Mouse (Mus musculus): ENCODE data around the gene Spg11. TPM values are rescaled to one million over a fixed set of nuclear protein-coding genes. Genes with fewer than 3 reads are reported as not detected.
"Not testable (repeated sequence)": the region's sequence is repeated elsewhere in the genome, so short reads cannot be mapped to it uniquely, and the experiment has no call there.

Gene Spg11
- polyA plus RNA-seq, 1 experiment = 7.1 TPM

DNA sequence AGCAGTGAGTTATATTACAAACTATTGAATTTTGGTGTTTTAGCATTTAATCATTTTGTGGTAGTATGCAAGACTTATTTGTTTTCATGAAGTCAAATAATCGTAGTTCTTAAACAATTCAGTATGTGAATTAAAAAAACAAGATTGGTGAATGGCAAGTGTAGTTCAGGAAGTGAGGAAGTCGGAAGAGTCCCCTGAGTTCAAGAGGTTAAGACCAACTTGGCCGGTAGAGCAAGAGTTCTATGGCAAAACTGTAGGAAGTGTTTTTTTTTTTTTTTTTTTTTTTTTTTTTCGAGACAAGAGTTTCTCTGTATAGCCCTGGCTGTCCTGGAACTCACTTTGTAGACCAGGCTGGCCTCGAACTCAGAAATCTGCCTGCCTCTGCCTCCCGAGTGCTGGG lies 86.2 kb downstream of the Spg11 start:
- Histone ChIP-seq H3K36me3 (ENCODE audit: control insufficient read depth, insufficient read depth, low read length) (peaks cover 2% of the 10 kb centered on the region), H3K4me3 (ENCODE audit: extremely low read depth, insufficient read depth, insufficient read length) (no peak overlapping the region), H3K4me1 (ENCODE audit: control insufficient read depth, insufficient read depth, insufficient read length) (peaks cover 3% of the 10 kb centered on the region), H3K27ac (ENCODE audit: insufficient read depth, low read length) (no peak overlapping the region), H3K27me3 (ENCODE audit: control insufficient read depth, insufficient read depth, low read length) (no peaks in the 10 kb centered on the region)
- TF ChIP-seq POLR2A (IDR thresholded peaks at IDR 0.05; ENCODE audit: low read depth, low read length) (no peak), CTCF (IDR thresholded peaks at IDR 0.05; ENCODE audit: extremely low read depth, insufficient read depth, insufficient read length, insufficient replicate concordance) (no peak)
- 60% methylated on average over 6 of the region's 6 CpGs for WGBS
- no peak for DNase-seq (ENCODE audit: low read depth in 1 of 2, low spot score in 2 of 2)

DNA sequence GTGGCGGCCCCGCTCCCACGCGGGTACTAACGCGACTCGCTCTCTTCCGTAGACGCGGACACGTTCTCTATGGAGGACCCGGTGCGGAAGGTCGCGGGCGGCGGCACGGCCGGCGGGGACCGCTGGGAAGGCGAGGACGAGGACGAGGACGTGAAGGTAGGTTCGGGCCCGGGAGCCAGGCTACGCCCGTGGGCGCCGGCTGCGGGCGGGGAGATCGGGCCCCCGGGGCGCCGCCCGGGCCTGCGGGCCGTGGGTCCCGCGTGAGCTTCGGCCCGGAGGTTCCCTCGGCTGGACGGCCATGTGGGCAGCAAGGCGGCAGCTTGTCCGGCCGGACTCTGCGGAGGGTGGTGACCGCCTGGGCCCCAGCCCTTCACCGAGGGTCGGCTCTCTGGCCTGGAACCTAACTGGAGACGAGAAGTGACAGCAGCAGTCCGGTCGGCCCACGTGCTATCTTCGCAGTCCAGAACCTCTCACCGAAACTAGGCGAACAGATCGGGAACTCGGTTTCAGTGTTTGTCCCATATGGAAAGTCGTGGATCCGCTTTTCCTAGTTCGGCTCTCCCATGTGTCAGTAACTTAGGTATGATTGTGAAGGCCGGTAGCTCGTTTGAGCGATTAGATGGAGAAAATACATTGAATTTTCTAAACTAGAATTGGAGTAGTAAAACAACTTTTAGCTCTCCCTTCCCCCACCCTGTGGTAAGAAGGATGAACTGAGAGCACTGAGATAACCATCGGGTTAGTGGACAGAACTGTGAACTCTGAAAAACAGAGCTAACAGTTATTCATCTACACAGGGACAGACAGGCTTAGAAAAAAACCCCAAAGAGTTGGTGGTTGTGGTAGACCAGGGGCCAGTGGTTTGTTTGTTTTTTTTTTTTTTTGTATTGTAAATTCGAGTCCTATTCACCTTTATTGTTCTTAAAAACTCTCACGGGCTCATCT lies 89.2 kb downstream of the Spg11 start:
- DNase-seq (ENCODE audit: low read depth in 1 of 2, low spot score in 2 of 2) = peak; percentile 12 to 32
- Histone ChIP-seq H3K36me3 (ENCODE audit: control insufficient read depth, insufficient read depth, low read length) (peaks cover 2% of the 10 kb centered on the region), H3K4me3 (ENCODE audit: extremely low read depth, insufficient read depth, insufficient read length) (peak overlapping the region; percentile 85), H3K27me3 (ENCODE audit: control insufficient read depth, insufficient read depth, low read length) (no peaks in the 10 kb centered on the region), H3K27ac (ENCODE audit: insufficient read depth, low read length) (peak overlapping the region; percentile 76), H3K4me1 (ENCODE audit: control insufficient read depth, insufficient read depth, insufficient read length) (peaks cover 3% of the 10 kb centered on the region)
- TF ChIP-seq CTCF (IDR thresholded peaks at IDR 0.05; ENCODE audit: extremely low read depth, insufficient read depth, insufficient read length, insufficient replicate concordance) (no peak), POLR2A (IDR thresholded peaks at IDR 0.05; ENCODE audit: low read depth, low read length) (no peak)
- under 1% methylated on average over 70 of the region's 71 CpGs for WGBS

DNA sequence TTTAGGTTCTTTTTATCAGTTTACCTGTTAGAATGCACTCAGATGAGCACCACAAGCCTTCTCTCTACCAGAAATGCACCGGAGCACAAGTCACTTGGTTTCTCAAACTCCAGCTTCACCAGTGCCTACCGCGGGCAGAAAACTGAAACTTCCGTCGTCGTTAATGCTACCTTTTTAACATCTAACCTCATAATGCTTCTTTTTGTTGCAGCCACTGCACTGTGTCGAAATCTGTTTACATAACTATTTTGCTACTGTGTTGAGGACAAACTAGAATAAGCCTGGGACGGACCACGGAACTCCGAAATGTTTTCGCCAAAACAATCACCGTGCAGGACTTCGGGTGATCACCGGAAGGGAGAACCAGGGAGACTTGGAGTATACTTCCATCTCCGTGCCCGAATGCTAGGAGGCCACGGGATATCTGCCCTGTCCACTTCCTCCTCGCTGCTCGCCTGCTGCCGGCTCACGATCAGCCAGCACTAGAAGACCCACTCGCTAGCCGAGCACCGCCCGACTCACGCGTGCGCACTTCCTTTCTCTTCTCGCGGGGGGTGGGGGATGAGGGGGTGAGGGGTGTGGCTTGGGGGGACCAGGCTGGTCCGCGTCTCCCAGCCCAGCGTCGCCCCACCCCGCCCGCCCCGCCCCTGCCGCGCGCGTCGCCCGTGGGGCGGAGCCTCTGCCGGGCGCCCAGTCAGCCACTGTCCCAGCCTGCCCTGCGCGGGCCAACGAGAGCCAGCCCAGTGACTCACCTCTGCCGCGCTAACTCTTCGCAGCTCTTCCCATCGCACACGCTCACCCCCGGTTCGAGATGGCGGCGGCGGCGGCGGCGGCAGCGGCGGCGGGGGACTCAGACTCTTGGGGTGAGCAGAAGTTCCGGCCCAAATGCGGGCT lies 90.1 kb downstream of the Spg11 start, which contains the start of gene Eif3j1:
Gene Eif3j1 (plus strand): TSS at position 685 of the 894 bp plus-strand sequence.
- under 1% methylated on average over 64 of the region's 67 CpGs for WGBS
- DNase-seq (ENCODE audit: low read depth in 1 of 2, low spot score in 2 of 2) = peak; percentile 83 to 85
- Histone ChIP-seq H3K27me3 (ENCODE audit: control insufficient read depth, insufficient read depth, low read length) (no peaks in the 10 kb centered on the region), H3K27ac (ENCODE audit: insufficient read depth, low read length) (peak within 1 kb of the TSS; percentile 79), H3K4me1 (ENCODE audit: control insufficient read depth, insufficient read depth, insufficient read length) (peaks cover 3% of the 10 kb centered on the region), H3K4me3 (ENCODE audit: extremely low read depth, insufficient read depth, insufficient read length) (peak within 1 kb of the TSS; percentile 85), H3K36me3 (ENCODE audit: control insufficient read depth, insufficient read depth, low read length) (peaks cover under 1% of the 10 kb centered on the region; the same call in 1 of the 2 replicates)
- TF ChIP-seq CTCF (IDR thresholded peaks at IDR 0.05; ENCODE audit: extremely low read depth, insufficient read depth, insufficient read length, insufficient replicate concordance) (no peak), POLR2A (IDR thresholded peaks at IDR 0.05; ENCODE audit: low read depth, low read length) (peak; percentile 99)

DNA sequence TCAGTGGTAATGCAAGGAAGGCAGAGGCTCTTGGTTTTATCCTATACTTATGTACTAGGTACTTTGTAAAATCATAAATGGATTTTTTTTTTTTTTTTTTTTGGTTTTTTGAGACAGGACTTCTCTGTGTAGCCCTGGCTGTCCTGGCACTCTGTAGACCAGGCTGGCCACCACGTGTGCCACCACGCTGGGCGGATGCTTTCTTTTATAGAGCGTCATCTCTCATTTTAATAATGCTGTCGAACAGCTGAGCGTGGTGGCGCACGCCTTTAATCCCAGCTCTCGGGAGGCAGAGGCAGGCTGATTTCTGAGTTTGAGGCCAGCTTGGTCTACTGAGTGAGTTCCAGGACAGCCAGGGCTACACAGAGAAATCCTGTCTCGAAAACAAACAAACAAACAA lies 91.1 kb downstream of the Spg11 start:
- not testable (repeated sequence) for H3K36me3 ChIP-seq (ENCODE audit: control insufficient read depth, insufficient read depth, low read length); DNase-seq (ENCODE audit: low read depth in 1 of 2, low spot score in 2 of 2); H3K27ac ChIP-seq (ENCODE audit: insufficient read depth, low read length); H3K4me1 ChIP-seq (ENCODE audit: control insufficient read depth, insufficient read depth, insufficient read length); H3K27me3 ChIP-seq (ENCODE audit: control insufficient read depth, insufficient read depth, low read length); H3K4me3 ChIP-seq (ENCODE audit: extremely low read depth, insufficient read depth, insufficient read length)
- WGBS = 94% methylated on average over 10 of the region's 10 CpGs

DNA sequence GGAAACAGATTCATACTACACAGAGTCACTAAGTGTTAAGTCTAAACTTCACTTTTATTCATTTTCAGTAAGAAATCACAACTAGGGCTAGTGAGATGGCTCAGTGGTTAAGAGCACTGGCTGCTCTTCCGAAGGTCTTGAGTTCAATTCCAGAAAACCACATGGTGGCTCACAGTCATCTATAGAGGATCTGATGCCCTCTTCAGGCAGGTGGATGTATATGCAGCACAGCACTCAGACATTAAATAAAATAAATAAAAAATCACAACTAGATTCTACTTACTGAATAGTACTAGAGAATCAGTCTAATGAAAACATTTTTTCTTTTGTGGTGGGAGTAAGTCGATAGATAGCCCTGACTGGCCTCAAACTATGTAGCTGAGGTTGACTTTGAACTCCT lies 95.9 kb downstream of the Spg11 start:
- Histone ChIP-seq H3K27me3 (ENCODE audit: control insufficient read depth, insufficient read depth, low read length) (no peaks in the 10 kb centered on the region), H3K4me3 (ENCODE audit: extremely low read depth, insufficient read depth, insufficient read length) (no peak overlapping the region), H3K36me3 (ENCODE audit: control insufficient read depth, insufficient read depth, low read length) (no peaks in the 10 kb centered on the region), H3K4me1 (ENCODE audit: control insufficient read depth, insufficient read depth, insufficient read length) (no peaks in the 10 kb centered on the region), H3K27ac (ENCODE audit: insufficient read depth, low read length) (no peak overlapping the region)
- WGBS = 56% methylated on average over 2 of the region's 2 CpGs
- peak in 1 of 2 experiments; percentile 21 for DNase-seq (ENCODE audit: low read depth in 1 of 2, low spot score in 2 of 2)
- no peak for TF ChIP-seq CTCF (IDR thresholded peaks at IDR 0.05; ENCODE audit: extremely low read depth, insufficient read depth, insufficient read length, insufficient replicate concordance)
- no peak for TF ChIP-seq POLR2A (IDR thresholded peaks at IDR 0.05; ENCODE audit: low read depth, low read length)

DNA sequence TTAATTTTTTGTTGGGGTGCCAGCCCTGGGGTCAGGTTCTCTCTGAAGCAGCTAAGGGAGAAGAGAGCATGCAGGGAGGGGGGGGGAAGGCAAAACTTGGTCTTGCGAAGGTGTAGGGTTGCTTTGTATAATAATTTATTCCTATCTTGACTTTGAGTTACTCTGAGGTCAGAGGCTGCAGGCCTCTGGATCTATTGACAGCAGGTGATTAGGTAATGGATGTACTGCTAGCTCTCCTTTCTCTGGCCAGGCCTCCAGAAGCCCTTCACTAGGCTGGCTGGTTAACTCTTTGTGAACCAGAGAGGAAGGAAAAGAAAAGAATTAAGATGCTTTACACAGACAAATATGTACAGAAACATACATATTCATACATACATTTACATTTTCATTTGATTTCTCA lies 99.5 kb downstream of the Spg11 start:
- no peak for DNase-seq (ENCODE audit: low read depth in 1 of 2, low spot score in 2 of 2)
- WGBS = 93% methylated on average over 1 of the region's 1 CpGs
- Histone ChIP-seq H3K27me3 (ENCODE audit: control insufficient read depth, insufficient read depth, low read length) (no peaks in the 10 kb centered on the region), H3K36me3 (ENCODE audit: control insufficient read depth, insufficient read depth, low read length) (peaks cover 1% of the 10 kb centered on the region; the same call in 1 of the 2 replicates), H3K4me1 (ENCODE audit: control insufficient read depth, insufficient read depth, insufficient read length) (no peaks in the 10 kb centered on the region), H3K27ac (ENCODE audit: insufficient read depth, low read length) (no peak overlapping the region), H3K4me3 (ENCODE audit: extremely low read depth, insufficient read depth, insufficient read length) (no peak overlapping the region)
- TF ChIP-seq POLR2A (IDR thresholded peaks at IDR 0.05; ENCODE audit: low read depth, low read length) (no peak), CTCF (IDR thresholded peaks at IDR 0.05; ENCODE audit: extremely low read depth, insufficient read depth, insufficient read length, insufficient replicate concordance) (no peak)
